Mouse (Mus musculus) ES-Bruce4 (cell line): ENCODE measurements around the gene 9530068E07Rik.

Source experiments
- CTCF ChIP-seq: IDR thresholded peaks from one replicate; pipeline ENCODE4 v1.8.1; 2011; ENCODE audit warnings: low read depth, low read length
- EP300 ChIP-seq: IDR thresholded peaks from 2 replicates; pipeline ENCODE4 v1.6.1; 2011; ENCODE audit warnings: low read depth, low read length; ENCODE audit not compliant: insufficient read depth
- POLR2A ChIP-seq: IDR thresholded peaks from one replicate; pipeline ENCODE4 v1.8.1; 2011; ENCODE audit warnings: low read length; ENCODE audit not compliant: insufficient read depth

DNA sequence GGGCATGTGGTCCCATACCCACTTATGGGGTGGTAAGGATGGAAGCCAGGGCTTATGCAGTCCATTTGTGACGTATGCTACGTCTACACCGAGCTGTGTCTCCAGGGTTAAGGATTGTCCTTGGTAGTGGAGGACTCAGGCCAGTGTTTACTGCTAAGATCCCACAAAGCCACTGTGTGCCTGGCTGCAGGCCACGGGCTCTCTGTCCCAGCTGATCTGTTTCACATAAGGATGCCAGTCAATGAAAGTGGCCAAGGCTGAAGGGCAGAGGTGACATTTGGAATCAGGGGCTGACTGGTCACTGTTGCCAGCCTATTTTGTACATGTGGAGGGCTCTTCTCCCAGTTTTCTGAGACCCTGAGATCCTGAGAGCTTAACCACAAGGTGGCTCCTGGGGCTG lies 18.6 kb upstream of the 9530068E07Rik start:
- TF ChIP-seq EP300 (no peak), CTCF (no peak), POLR2A (no peak)
